ENCODE assay signal across 7 mouse cellular contexts in genomic region chr7:19118028-19118771, GRCm38 (mm10). TPM values are rescaled to one million over a fixed set of nuclear protein-coding genes. Genes with fewer than 3 reads are reported as not detected.
DNase-seq lines count a peak whose midpoint lies in the region; ATAC-seq and TF ChIP-seq lines count a peak whose summit lies in the region.

Gene Gm4969, minus strand, starts transcription at chr7:19118368.

- no peak for TF ChIP-seq CTCF in cerebellum, adult 2 months (IDR thresholded peaks at IDR 0.05; ENCODE audit: borderline replicate concordance, insufficient read depth, low read depth, low read length)

- DNase-seq in ZHBTc4 (ENCODE audit: low read depth, low spot score), result peak; percentile 97
- DNase-seq in cerebellum, adult 2 months, result peak; percentile 64 to 67
- peak; percentile 58 to 68 for DNase-seq in frontal cortex, postnatal 14 days (ENCODE audit: low spot score in 2 of 2)
- DNase-seq in limb, embryonic 11.5 days (ENCODE audit: low spot score), result peak; percentile 78

- H3K36me3 ChIP-seq in intestine, embryonic 15.5 days, result no peaks in the 10 kb centered on the region
- no peaks in the 10 kb centered on the region for H3K36me3 ChIP-seq in limb, embryonic 11.5 days (ENCODE audit: control insufficient read depth, insufficient read depth, low read length)
- no peaks in the 10 kb centered on the region for H3K36me3 ChIP-seq in midbrain, embryonic 12.5 days
- H3K36me3 ChIP-seq in stomach, embryonic 14.5 days (ENCODE audit: control insufficient read depth, insufficient read depth, low read length), result no peaks in the 10 kb centered on the region

- H3K9ac ChIP-seq in intestine, embryonic 15.5 days, result no peak within 1 kb of the TSS
- no peak within 1 kb of the TSS for H3K9ac ChIP-seq in limb, embryonic 11.5 days (ENCODE audit: low read length)
- no peak within 1 kb of the TSS for H3K9ac ChIP-seq in midbrain, embryonic 12.5 days (replicated peaks)
- H3K9ac ChIP-seq in stomach, embryonic 14.5 days (replicated peaks; ENCODE audit: low read depth, low read length), result no peak within 1 kb of the TSS

- H3K4me2 ChIP-seq in intestine, embryonic 15.5 days (replicated peaks), result peak within 1 kb of the TSS; percentile 70
- H3K4me2 ChIP-seq in limb, embryonic 11.5 days (ENCODE audit: low read depth, severe bottlenecking), result no peak within 1 kb of the TSS; the same call in 1 of the 2 replicates
- peak within 1 kb of the TSS; percentile 44 for H3K4me2 ChIP-seq in midbrain, embryonic 12.5 days (replicated peaks)
- H3K4me2 ChIP-seq in stomach, embryonic 14.5 days (replicated peaks; ENCODE audit: low read depth, low read length), result peak within 1 kb of the TSS; percentile 39

- TF ChIP-seq POLR2A in cerebellum, adult 2 months (IDR thresholded peaks at IDR 0.05; ENCODE audit: borderline replicate concordance, insufficient read depth, low read length), result no peak

- H3K4me3 ChIP-seq in cerebellum, adult 2 months (replicated peaks; ENCODE audit: insufficient read depth, low read depth, low read length), result no peak within 1 kb of the TSS
- peak within 1 kb of the TSS; percentile 25 for H3K4me3 ChIP-seq in intestine, embryonic 15.5 days (replicated peaks)
- H3K4me3 ChIP-seq in limb, embryonic 11.5 days (ENCODE audit: low read depth, low read length), result 0 out of 2 replicates have a peak within 1 kb of the TSS, but pooled peaks have one; percentile 12
- peak within 1 kb of the TSS; percentile 27 for H3K4me3 ChIP-seq in midbrain, embryonic 12.5 days
- H3K4me3 ChIP-seq in stomach, embryonic 14.5 days (ENCODE audit: low read depth, low read length), result peak within 1 kb of the TSS; percentile 26

- no peaks in the 10 kb centered on the region for H3K9me3 ChIP-seq in intestine, embryonic 15.5 days
- H3K9me3 ChIP-seq in limb, embryonic 11.5 days (ENCODE audit: control insufficient read depth, low read length), result peaks cover 4% of the 10 kb centered on the region; the same call in 1 of the 2 replicates
- no peaks in the 10 kb centered on the region for H3K9me3 ChIP-seq in midbrain, embryonic 12.5 days
- H3K9me3 ChIP-seq in stomach, embryonic 14.5 days (ENCODE audit: control insufficient read depth, low read depth, low read length), result peaks cover 4% of the 10 kb centered on the region; the same call in 1 of the 2 replicates

- H3K27me3 ChIP-seq in cerebellum, adult 2 months (ENCODE audit: control insufficient read depth, insufficient read depth, low read length), result no peaks in the 10 kb centered on the region
- no peaks in the 10 kb centered on the region for H3K27me3 ChIP-seq in intestine, embryonic 15.5 days (replicated peaks)
- no peaks in the 10 kb centered on the region for H3K27me3 ChIP-seq in limb, embryonic 11.5 days (ENCODE audit: control insufficient read depth, insufficient read depth, low read length)
- peaks cover 19% of the 10 kb centered on the region for H3K27me3 ChIP-seq in midbrain, embryonic 12.5 days
- H3K27me3 ChIP-seq in stomach, embryonic 14.5 days (ENCODE audit: control insufficient read depth, insufficient read depth, low read length), result no peaks in the 10 kb centered on the region

- peak; percentile 21 for ATAC-seq in intestine, embryonic 15.5 days
- no peak for ATAC-seq in limb, embryonic 11.5 days (ENCODE audit: insufficient number of reproducible peaks, low FRiP score, low TSS enrichment, low read depth)
- peak; percentile 3; the same call in 1 of the 2 replicates for ATAC-seq in midbrain, embryonic 12.5 days (ENCODE audit: low FRiP score, low read depth)
- ATAC-seq in stomach, embryonic 14.5 days (ENCODE audit: insufficient number of reproducible peaks, insufficient read depth, low FRiP score, low read depth), result peak; percentile 10; the same call in 1 of the 2 replicates

- WGBS in cerebellum, adult 2 months, result 17% methylated on average over 64 of the region's 64 CpGs
- WGBS in intestine, embryonic 15.5 days, result 28% methylated on average over 47 of the region's 64 CpGs
- 21% methylated on average over 64 of the region's 64 CpGs for WGBS in limb, embryonic 11.5 days
- WGBS in midbrain, embryonic 12.5 days, result 20% methylated on average over 63 of the region's 64 CpGs
- 23% methylated on average over 64 of the region's 64 CpGs for WGBS in stomach, embryonic 14.5 days

- H3K4me1 ChIP-seq in cerebellum, adult 2 months (ENCODE audit: control insufficient read depth, insufficient read depth, low read length), result peaks cover 4% of the 10 kb centered on the region; the same call in 1 of the 2 replicates
- peaks cover 6% of the 10 kb centered on the region for H3K4me1 ChIP-seq in intestine, embryonic 15.5 days (replicated peaks)
- peaks cover 6% of the 10 kb centered on the region; the same call in 1 of the 2 replicates for H3K4me1 ChIP-seq in limb, embryonic 11.5 days (ENCODE audit: control insufficient read depth, insufficient read depth, low read length)
- peaks cover 19% of the 10 kb centered on the region for H3K4me1 ChIP-seq in midbrain, embryonic 12.5 days
- H3K4me1 ChIP-seq in stomach, embryonic 14.5 days (ENCODE audit: control insufficient read depth, insufficient read depth, low read length), result peaks cover 16% of the 10 kb centered on the region; the same call in 1 of the 2 replicates

- no peak within 1 kb of the TSS for H3K27ac ChIP-seq in cerebellum, adult 2 months (ENCODE audit: insufficient read depth, low read length)
- H3K27ac ChIP-seq in intestine, embryonic 15.5 days, result no peak within 1 kb of the TSS
- no peak within 1 kb of the TSS for H3K27ac ChIP-seq in limb, embryonic 11.5 days (replicated peaks; ENCODE audit: low read depth, low read length)
- H3K27ac ChIP-seq in midbrain, embryonic 12.5 days (replicated peaks), result no peak within 1 kb of the TSS
- no peak within 1 kb of the TSS for H3K27ac ChIP-seq in stomach, embryonic 14.5 days (ENCODE audit: low read length)

RNA-seq across cellular contexts. Expression of gene Gm4969, which starts in this region (rescaled TPM):
- 0.80 and 0.90 TPM in 2 replicates for polyA plus RNA-seq in cerebellum, adult 2 months (2012; rRNA removed)
- 1.8 and 2.3 TPM in 2 replicates for polyA plus RNA-seq in intestine, embryonic 15.5 days (2015; fragmentation: Nextera tagmentation; extraction: Ambion mirVana)
- polyA plus RNA-seq in limb, embryonic 11.5 days (2014; fragmentation: Nextera tagmentation; extraction: Ambion mirVana), result 1.8 and 2.0 TPM in 2 replicates
- polyA plus RNA-seq in midbrain, embryonic 12.5 days (2016; fragmentation: Nextera tagmentation; extraction: Ambion mirVana), result 1.1 and 1.3 TPM in 2 replicates
- polyA plus RNA-seq in stomach, embryonic 14.5 days (2014; fragmentation: Nextera tagmentation; extraction: Ambion mirVana), result 4.6 and 5.7 TPM in 2 replicates

Comparison
In these comparisons a context has a peak if more than half of its experiments do, and no peak if none do; other contexts are left out.
1. Peak in DNase-seq in cerebellum, adult 2 months; RNA of the gene not detected or under 1 TPM.